ENCODE assay signal across 8 mouse cellular contexts in genomic region chr3:37666291-37667118, GRCm38 (mm10). TPM values are rescaled to one million over a fixed set of nuclear protein-coding genes. Genes with fewer than 3 reads are reported as not detected.
DNase-seq lines count a peak whose midpoint lies in the region; ATAC-seq lines count a peak whose summit lies in the region.

No protein-coding gene starts in this region.

- H3K27ac ChIP-seq in heart, embryonic 11.5 days (ENCODE audit: low read depth, low read length), result no peak overlapping the region
- peak overlapping the region; percentile 82 for H3K27ac ChIP-seq in kidney, embryonic 15.5 days

- H3K9ac ChIP-seq in heart, embryonic 11.5 days (ENCODE audit: low read depth, low read length), result no peak overlapping the region
- H3K9ac ChIP-seq in kidney, embryonic 15.5 days, result no peak overlapping the region

- 0 out of 2 replicates have a peak, but pooled peaks cover 2% of the 10 kb centered on the region for H3K4me1 ChIP-seq in heart, embryonic 11.5 days (ENCODE audit: control insufficient read depth, insufficient read depth, low read length)
- H3K4me1 ChIP-seq in kidney, embryonic 15.5 days, result peaks cover 26% of the 10 kb centered on the region

- peaks cover 19% of the 10 kb centered on the region for H3K9me3 ChIP-seq in heart, embryonic 11.5 days (replicated peaks; ENCODE audit: control insufficient read depth, low read length)
- peaks cover 15% of the 10 kb centered on the region for H3K9me3 ChIP-seq in kidney, embryonic 15.5 days (replicated peaks)

- no peak overlapping the region for H3K4me2 ChIP-seq in heart, embryonic 11.5 days
- 0 out of 2 replicates have a peak overlapping the region, but pooled peaks have one; percentile 19 for H3K4me2 ChIP-seq in kidney, embryonic 15.5 days

- H3K36me3 ChIP-seq in heart, embryonic 11.5 days (ENCODE audit: control insufficient read depth, insufficient read depth, low read length), result no peaks in the 10 kb centered on the region
- peaks cover 11% of the 10 kb centered on the region for H3K36me3 ChIP-seq in kidney, embryonic 15.5 days

- H3K4me3 ChIP-seq in heart, embryonic 11.5 days (ENCODE audit: low read depth, low read length), result no peak overlapping the region
- H3K4me3 ChIP-seq in kidney, embryonic 15.5 days (replicated peaks), result no peak overlapping the region

- DNase-seq in ovary, postnatal 36 days (ENCODE audit: low spot score), result peak; percentile 20
- DNase-seq in ovary, postnatal 10 days (ENCODE audit: low spot score), result no peak
- peak; percentile 87 for DNase-seq in mesoderm, embryonic 11.5 days (ENCODE audit: low read depth, low spot score)
- no peak for DNase-seq in frontal cortex, postnatal 10 days (ENCODE audit: low spot score in 2 of 2)
- no peak for DNase-seq in left cerebral cortex, adult 11 months (ENCODE audit: low spot score)
- DNase-seq in urinary bladder, postnatal 10 days (ENCODE audit: low spot score), result no peak

- 20% methylated on average over 9 of the region's 9 CpGs for WGBS in heart, embryonic 11.5 days (ENCODE audit: insufficient replicate concordance)
- 6% methylated on average over 9 of the region's 9 CpGs for WGBS in kidney, embryonic 15.5 days

- peaks cover 5% of the 10 kb centered on the region; the same call in 1 of the 2 replicates for H3K27me3 ChIP-seq in heart, embryonic 11.5 days (ENCODE audit: control insufficient read depth, insufficient read depth, low read length)
- H3K27me3 ChIP-seq in kidney, embryonic 15.5 days, result no peaks in the 10 kb centered on the region

- peak; percentile 63; the same call in 1 of the 2 replicates for ATAC-seq in heart, embryonic 11.5 days (replicated peaks; ENCODE audit: insufficient number of reproducible peaks, low FRiP score, low TSS enrichment)
- ATAC-seq in kidney, embryonic 15.5 days (replicated peaks; ENCODE audit: low FRiP score), result peak; percentile 96

RNA-seq across cellular contexts. Expression of gene Spry1, which starts 26.8 kb away (rescaled TPM):
- 4.8 and 6.3 TPM in 2 replicates for polyA plus RNA-seq in heart, embryonic 11.5 days (2014; fragmentation: Nextera tagmentation; extraction: Ambion mirVana)
- 36.2 and 38.7 TPM in 2 replicates for polyA plus RNA-seq in kidney, embryonic 15.5 days (2015; fragmentation: Nextera tagmentation; extraction: Ambion mirVana)

RNA-seq across cellular contexts. Expression of gene Gm5148, which starts 57.8 kb away (rescaled TPM):
- 1.4 and 3.7 TPM in 2 replicates for polyA plus RNA-seq in heart, embryonic 11.5 days (2014; fragmentation: Nextera tagmentation; extraction: Ambion mirVana)
- polyA plus RNA-seq in kidney, embryonic 15.5 days (2015; fragmentation: Nextera tagmentation; extraction: Ambion mirVana), result 8.1 and 8.2 TPM in 2 replicates

Comparison
In these comparisons a context has a peak if more than half of its experiments do, and no peak if none do; other contexts are left out.
1. DNase-seq: peak in ovary, postnatal 36 days (single experiment) and mesoderm, embryonic 11.5 days (single experiment); none in ovary, postnatal 10 days (single experiment), frontal cortex, postnatal 10 days (0 of 2), left cerebral cortex, adult 11 months (single experiment) and urinary bladder, postnatal 10 days (single experiment).